Mouse (Mus musculus): ENCODE measurements around the gene Aars2. TPM values are rescaled to one million over a fixed set of nuclear protein-coding genes. Genes with fewer than 3 reads are reported as not detected.

Aars2 gene
- total and polyA plus RNA-seq, 3 experiments, result 12.4 to 23.1 (median 17.5) TPM

DNA sequence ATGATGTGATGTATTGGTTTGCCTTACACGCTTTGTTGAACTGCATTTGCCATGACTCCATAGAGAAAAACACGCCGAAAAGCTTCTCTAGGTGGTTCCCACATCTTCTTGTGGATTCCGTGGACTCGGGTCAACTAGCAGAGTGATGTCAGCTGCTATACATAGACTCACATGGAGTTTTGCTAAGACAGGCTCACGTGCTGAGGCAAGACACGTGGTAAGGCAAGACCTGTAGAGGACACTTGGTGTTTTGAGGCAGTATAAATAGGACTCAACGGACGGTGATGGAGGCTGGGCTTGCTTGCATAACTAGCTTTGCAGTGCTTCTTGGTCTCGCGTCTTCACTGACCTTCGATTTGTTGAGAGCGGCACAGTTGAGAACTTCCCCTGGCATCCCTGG is 8.2 kb upstream of the Aars2 start:
- TF ChIP-seq GABPA (IDR thresholded peaks at IDR 0.05; ENCODE audit: insufficient replicate concordance, low read depth, low read length), result no peak
- 0 out of 2 replicates have a peak, but pooled peaks have one; percentile 19 for TF ChIP-seq MEF2A (IDR thresholded peaks at IDR 0.05; ENCODE audit: borderline replicate concordance, low read depth, low read length)
- TF ChIP-seq TBP (conservative IDR thresholded peaks at IDR 0.05; ENCODE audit: low read depth, low read length), result no peak
- peak; percentile 69 for TF ChIP-seq BHLHE40 (IDR thresholded peaks at IDR 0.05; ENCODE audit: low read depth, low read length)
- no peak overlapping the region for H3K4me3 ChIP-seq (replicated peaks in 1 of 3; ENCODE audit: low read depth in 2 of 3, low read length in 2 of 3, poor library complexity in 1 of 3)
- peaks cover 12 to 26% of the 10 kb centered on the region in 2 experiments for H3K4me1 ChIP-seq (ENCODE audit: control insufficient read depth in 1 of 2, insufficient read depth in 2 of 2)
- no peak overlapping the region for H3K27ac ChIP-seq (ENCODE audit: insufficient read depth, low read depth)
- H3K9me3 ChIP-seq (replicated peaks; ENCODE audit: low read length), result no peaks in the 10 kb centered on the region
- H3K36me3 ChIP-seq (replicated peaks in 1 of 2; ENCODE audit: control insufficient read depth in 1 of 2, insufficient read depth in 1 of 2, low read length in 1 of 2), result no peaks in the 10 kb centered on the region
- H3K9ac ChIP-seq (ENCODE audit: insufficient read depth, low read depth), result no peak overlapping the region
- in situ Hi-C loops (cut with MboI; ENCODE audit: low pct_ligation_motif_present, low pct_unique_long_range_greater_than_20kb, low sequenced_read_pairs), result loop anchor here (25.0 kb wide), 1 partner anchor 164 kb away; the partner anchor contains the start of gene Capn11
- H3K27me3 ChIP-seq (replicated peaks), result peaks cover under 1% of the 10 kb centered on the region
- no peaks in the 10 kb centered on the region for H3K79me2 ChIP-seq (replicated peaks; ENCODE audit: control insufficient read depth, extremely low read depth, insufficient read depth, poor library complexity, severe bottlenecking)
- dilution Hi-C loops (cut with MboI; ENCODE audit: extremely low pct_ligation_motif_present, extremely low pct_unique_long_range_greater_than_20kb, low sequenced_read_pairs), result no loop called here
- no peak overlapping the region for H3K4me2 ChIP-seq (ENCODE audit: insufficient read depth, low read depth, poor library complexity, severe bottlenecking)
- DNase-seq (ENCODE audit: extremely low read depth), result no peak

DNA sequence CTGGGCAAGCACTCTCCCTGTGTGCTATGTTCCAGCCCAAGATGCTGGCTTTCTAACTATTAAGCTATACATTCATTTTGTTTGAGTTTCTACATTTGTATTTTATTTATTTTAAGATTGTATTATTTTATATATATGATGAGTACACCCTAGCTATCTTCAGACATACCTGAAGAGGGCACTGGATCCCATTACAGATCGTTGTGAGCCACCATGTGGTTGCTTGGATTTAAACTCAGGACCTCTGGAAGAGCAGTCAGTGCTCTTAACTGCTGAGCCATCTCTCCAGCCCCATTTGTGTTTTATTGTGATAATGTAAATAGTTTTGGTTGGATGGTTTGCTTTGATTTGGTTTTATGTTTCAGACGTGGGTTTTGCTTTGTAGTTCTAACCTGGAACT is 7.1 kb upstream of the Aars2 start:
- dilution Hi-C loops (cut with MboI; ENCODE audit: extremely low pct_ligation_motif_present, extremely low pct_unique_long_range_greater_than_20kb, low sequenced_read_pairs), result no loop called here

DNA sequence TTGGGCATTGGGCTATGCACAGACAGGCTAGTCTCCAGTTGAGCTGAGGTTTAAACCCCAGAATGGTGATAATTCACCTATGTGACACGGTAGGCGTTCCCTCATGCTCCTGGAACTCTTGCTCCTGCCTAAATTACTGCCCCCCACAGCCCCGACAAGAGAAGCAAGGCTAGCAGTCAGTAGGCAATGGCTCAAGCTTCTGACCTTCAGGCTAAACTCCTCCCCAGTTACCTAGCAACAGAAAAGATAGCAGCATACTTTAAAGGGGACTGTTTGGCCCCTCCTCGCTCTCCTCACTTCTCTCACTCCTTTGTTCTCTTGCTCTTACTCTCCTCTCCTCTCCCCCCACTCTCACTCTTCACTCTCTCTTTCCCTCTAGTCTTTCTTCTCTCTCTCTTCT is 5.7 kb upstream of the Aars2 start:
- Histone ChIP-seq H3K27ac (ENCODE audit: insufficient read depth, low read depth) (no peak overlapping the region), H3K36me3 (replicated peaks in 1 of 2; ENCODE audit: control insufficient read depth in 1 of 2, insufficient read depth in 1 of 2, low read length in 1 of 2) (no peaks in the 10 kb centered on the region), H3K9ac (ENCODE audit: insufficient read depth, low read depth) (no peak overlapping the region), H3K79me2 (replicated peaks; ENCODE audit: control insufficient read depth, extremely low read depth, insufficient read depth, poor library complexity, severe bottlenecking) (no peaks in the 10 kb centered on the region), H3K4me2 (ENCODE audit: insufficient read depth, low read depth, poor library complexity, severe bottlenecking) (no peak overlapping the region), H3K27me3 (replicated peaks) (no peaks in the 10 kb centered on the region), H3K4me3 (replicated peaks in 1 of 3; ENCODE audit: low read depth in 2 of 3, low read length in 2 of 3, poor library complexity in 1 of 3) (no peak overlapping the region), H3K9me3 (replicated peaks; ENCODE audit: low read length) (no peaks in the 10 kb centered on the region), H3K4me1 (ENCODE audit: control insufficient read depth in 1 of 2, insufficient read depth in 2 of 2) (peaks cover 12 to 39% of the 10 kb centered on the region in 2 experiments)
- dilution Hi-C loops (cut with MboI; ENCODE audit: extremely low pct_ligation_motif_present, extremely low pct_unique_long_range_greater_than_20kb, low sequenced_read_pairs), result no loop called here
- no peak for DNase-seq (ENCODE audit: extremely low read depth)
- in situ Hi-C loops (cut with MboI; ENCODE audit: low pct_ligation_motif_present, low pct_unique_long_range_greater_than_20kb, low sequenced_read_pairs), result no loop called here
- TF ChIP-seq ZC3H11A (IDR thresholded peaks at IDR 0.05; ENCODE audit: low read depth, low read length), result no peak
- no peak for TF ChIP-seq KAT2A (IDR thresholded peaks at IDR 0.05; ENCODE audit: insufficient replicate concordance, low read length)
- no peak for TF ChIP-seq RCOR1 (conservative IDR thresholded peaks at IDR 0.05; ENCODE audit: low read depth, low read length)
- TF ChIP-seq E2F4 (IDR thresholded peaks at IDR 0.05; ENCODE audit: insufficient replicate concordance, low read depth, low read length), result no peak
- no peak for TF ChIP-seq ZNF384 (IDR thresholded peaks at IDR 0.05; ENCODE audit: low read depth, low read length)
- TF ChIP-seq NELFE (IDR thresholded peaks at IDR 0.05; ENCODE audit: low read depth, low read length), result no peak
- no peak for TF ChIP-seq CTCF (conservative IDR thresholded peaks at IDR 0.05 in 1 of 2, IDR thresholded peaks at IDR 0.05 in 1 of 2; ENCODE audit: low read depth in 2 of 2, low read length in 2 of 2)
- TF ChIP-seq ZKSCAN1 (IDR thresholded peaks at IDR 0.05; ENCODE audit: borderline replicate concordance, low read depth, low read length), result no peak
- no peak for TF ChIP-seq HCFC1 (IDR thresholded peaks at IDR 0.05; ENCODE audit: low read depth, low read length)
- no peak for TF ChIP-seq JUND (conservative IDR thresholded peaks at IDR 0.05; ENCODE audit: low read depth, low read length)
- no peak for TF ChIP-seq TCF12 (IDR thresholded peaks at IDR 0.05; ENCODE audit: low read depth, low read length)
- TF ChIP-seq ZMIZ1 (IDR thresholded peaks at IDR 0.05; ENCODE audit: low read depth, low read length), result no peak
- no peak for TF ChIP-seq IRF4 (IDR thresholded peaks at IDR 0.05; ENCODE audit: low read depth, low read length)

More for the DNA sequence above, 7.1 kb upstream of the Aars2 start:
- Histone ChIP-seq H3K9me3 (replicated peaks; ENCODE audit: low read length) (no peaks in the 10 kb centered on the region), H3K4me3 (replicated peaks in 1 of 3; ENCODE audit: low read depth in 2 of 3, low read length in 2 of 3, poor library complexity in 1 of 3) (no peak overlapping the region), H3K9ac (ENCODE audit: insufficient read depth, low read depth) (no peak overlapping the region), H3K79me2 (replicated peaks; ENCODE audit: control insufficient read depth, extremely low read depth, insufficient read depth, poor library complexity, severe bottlenecking) (no peaks in the 10 kb centered on the region), H3K4me2 (ENCODE audit: insufficient read depth, low read depth, poor library complexity, severe bottlenecking) (no peak overlapping the region), H3K27ac (ENCODE audit: insufficient read depth, low read depth) (no peak overlapping the region), H3K27me3 (replicated peaks) (no peaks in the 10 kb centered on the region), H3K4me1 (ENCODE audit: control insufficient read depth in 1 of 2, insufficient read depth in 2 of 2) (peaks cover 12 to 36% of the 10 kb centered on the region in 2 experiments), H3K36me3 (replicated peaks in 1 of 2; ENCODE audit: control insufficient read depth in 1 of 2, insufficient read depth in 1 of 2, low read length in 1 of 2) (no peaks in the 10 kb centered on the region)
- TF ChIP-seq MYC (IDR thresholded peaks at IDR 0.05; ENCODE audit: low read depth, low read length), result no peak
- peak; percentile 12; the same call in 1 of the 2 replicates for TF ChIP-seq SMC3 (IDR thresholded peaks at IDR 0.05; ENCODE audit: low read depth, low read length)
- TF ChIP-seq CTCF (conservative IDR thresholded peaks at IDR 0.05 in 1 of 2, IDR thresholded peaks at IDR 0.05 in 1 of 2; ENCODE audit: low read depth in 2 of 2, low read length in 2 of 2), result peak in 1 of 2 experiments; percentile 61; a peak in 2 of 4 replicates
- DNase-seq (ENCODE audit: extremely low read depth), result no peak
- in situ Hi-C loops (cut with MboI; ENCODE audit: low pct_ligation_motif_present, low pct_unique_long_range_greater_than_20kb, low sequenced_read_pairs), result loop anchor here (25.0 kb wide), 1 partner anchor 163 kb away; the partner anchor contains the start of gene Capn11
